Mouse (Mus musculus) lung, postnatal 0 days (tissue): ENCODE results near the gene Cxcr1. TPM values are rescaled to one million over a fixed set of nuclear protein-coding genes. Genes with fewer than 3 reads are reported as not detected.

Experiments used
- ATAC-seq: fragments of 200-750 bp; cut with Nextera tagmentation; 2 replicates; pipeline ENCODE4 v1.8.0; 2017; ENCODE audit warnings: moderate library complexity
- DNase-seq: peaks from one replicate; pipeline ENCODE4 v3.0.0-alpha.2; 2016; ENCODE audit warnings: low spot score
- H3K27ac ChIP-seq: fragments of 300-500 bp; sonication (generic); 2 replicates; pipeline ENCODE4 v1.5.1; 2014; ENCODE audit warnings: antibody characterized with exemption, mild to moderate bottlenecking, low read length, mixed read lengths
- H3K27me3 ChIP-seq: fragments of 300-500 bp; sonication (generic); replicated peaks from 2 replicates; pipeline ENCODE4 v1.6.1; 2014; ENCODE audit warnings: low read length, mixed read lengths; ENCODE audit not compliant: insufficient read depth
- H3K36me3 ChIP-seq: fragments of 300-500 bp; sonication (generic); 2 replicates; pipeline ENCODE4 v1.6.1; 2014; ENCODE audit warnings: low read length, mixed read lengths; ENCODE audit not compliant: insufficient read depth
- H3K4me1 ChIP-seq: fragments of 300-500 bp; sonication (generic); 2 replicates; pipeline ENCODE4 v1.6.1; 2014; ENCODE audit warnings: antibody characterized with exemption, low read depth, low read length, mixed read lengths; ENCODE audit not compliant: insufficient read depth
- H3K4me2 ChIP-seq: fragments of 300-500 bp; sonication (generic); replicated peaks from 2 replicates; pipeline ENCODE4 v1.6.1; 2014; ENCODE audit warnings: low read depth, mild to moderate bottlenecking, low read length, moderate library complexity, mixed read lengths
- H3K4me3 ChIP-seq: fragments of 300-500 bp; sonication (generic); 2 replicates; pipeline ENCODE4 v1.5.1; 2014; ENCODE audit warnings: low read depth, low read length
- H3K9ac ChIP-seq: fragments of 300-500 bp; sonication (generic); replicated peaks from 2 replicates; pipeline ENCODE4 v1.6.1; 2014; ENCODE audit warnings: low read depth, mild to moderate bottlenecking
- H3K9me3 ChIP-seq: fragments of 300-500 bp; sonication (generic); 2 replicates; pipeline ENCODE4 v1.6.1; 2016; ENCODE audit warnings: low read length, mixed read lengths
- CTCF ChIP-seq: IDR thresholded peaks from 2 replicates; pipeline ENCODE4 v1.5.1; 2016; ENCODE audit warnings: antibody characterized with exemption, mild to moderate bottlenecking
- EP300 ChIP-seq: IDR thresholded peaks from 2 replicates; pipeline ENCODE4 v1.6.1; 2016; ENCODE audit warnings: antibody characterized with exemption, mild to moderate bottlenecking, control low read depth
- WGBS: fragments of 180-500 bp; shearing (Covaris S2); extraction: QIAGEN DNeasy Blood & Tissue Kit; methylation state at CpG from one replicate; pipeline ENCODE4 v1.1.7; 2014; 5-methylcytosine and 5-hydroxymethylcytosine counted together
- microRNA counts: library from miRNA; unstranded; fragments of <30 nt; microRNA quantifications from one replicate; lab custom pipeline; 2015
- microRNA-seq: library from miRNA; unstranded; fragments of <30 nt; microRNA quantifications from one replicate; pipeline ENCODE4, GENCODE M21; 2016
- polyA plus RNA-seq: library from polyadenylated mRNA; unstranded; fragments of >200 nt; fragmentation: Nextera tagmentation; extraction: Ambion mirVana; gene quantifications from 2 replicates; pipeline ENCODE4 v1.2.1, GENCODE M21; 2015

Gene Cxcr1
- polyA plus RNA-seq, 1 experiment from 2014 or later: not detected

DNA sequence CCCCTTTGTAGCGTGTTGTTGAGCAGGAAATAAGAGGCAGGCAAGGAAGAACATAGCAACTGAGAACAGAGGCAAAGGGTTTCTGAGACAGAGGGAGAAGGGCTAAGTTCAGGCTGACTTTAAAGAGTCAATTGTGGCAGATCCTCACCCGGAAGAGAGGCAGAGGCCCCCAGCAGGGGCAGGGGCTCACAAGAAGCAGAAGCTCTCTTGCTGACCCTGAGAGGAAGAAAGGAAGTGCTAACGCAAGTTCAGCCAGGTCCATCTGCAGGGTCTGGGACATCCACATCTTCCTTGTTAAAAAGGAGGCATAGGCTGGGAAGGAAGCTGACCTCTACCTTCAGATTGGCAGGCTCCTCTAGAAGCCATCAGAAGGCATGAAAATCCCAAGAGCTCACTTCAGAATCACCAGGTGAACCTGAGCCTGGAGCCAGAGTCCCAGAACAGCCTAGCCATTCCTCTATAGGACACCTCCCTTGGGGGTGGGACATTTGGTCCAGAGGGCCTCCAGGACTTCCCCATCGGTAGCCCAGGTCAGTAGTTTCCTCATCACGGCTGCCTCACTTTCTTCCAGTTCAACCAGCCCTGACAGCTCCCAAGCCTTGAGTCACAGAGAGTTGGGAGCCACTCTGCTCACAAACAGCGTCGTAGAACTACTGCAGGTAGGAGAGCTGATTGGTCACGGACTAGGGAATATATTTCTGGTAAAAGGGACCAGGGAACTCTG lies 40.8 kb downstream of the Cxcr1 start, which contains the start of gene Cxcr2:
Cxcr2 (plus strand) TSS at position 529 of the 724 bp plus-strand sequence.
- H3K4me2 ChIP-seq: no peak within 1 kb of the TSS
- H3K9ac ChIP-seq: no peak within 1 kb of the TSS
- ATAC-seq (no peak), DNase-seq (no peak)
- TF ChIP-seq CTCF: no peak
- TF ChIP-seq EP300: no peak
- H3K4me3 ChIP-seq: no peak within 1 kb of the TSS
- 58% methylated on average over 8 of the region's 8 CpGs for WGBS
- no peaks in the 10 kb centered on the region for H3K9me3 ChIP-seq
- no peaks in the 10 kb centered on the region for H3K4me1 ChIP-seq
- H3K27me3 ChIP-seq: no peaks in the 10 kb centered on the region
- no peaks in the 10 kb centered on the region for H3K36me3 ChIP-seq
- no peak within 1 kb of the TSS for H3K27ac ChIP-seq

DNA sequence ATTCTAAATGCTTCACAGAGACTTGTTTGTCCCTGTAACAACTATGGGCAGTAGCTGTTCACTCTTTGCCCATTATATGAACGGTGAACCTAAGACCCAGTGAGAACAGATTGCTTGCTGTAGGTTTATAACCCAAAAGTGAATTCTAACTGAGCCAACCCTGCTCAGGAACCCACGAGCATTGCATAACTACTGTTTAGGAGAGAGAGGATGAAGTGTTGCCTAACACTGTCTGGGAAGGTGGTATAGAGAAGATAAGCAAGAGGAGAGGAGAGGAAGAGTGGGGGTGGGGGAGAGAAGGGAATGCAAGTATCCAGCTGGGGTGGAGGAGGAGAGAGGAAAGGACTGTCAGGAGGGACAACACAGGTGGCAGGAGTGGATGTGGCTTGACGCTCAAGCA lies 43.3 kb downstream of the Cxcr1 start:
- no peaks in the 10 kb centered on the region for H3K4me1 ChIP-seq
- H3K27me3 ChIP-seq: no peaks in the 10 kb centered on the region
- H3K4me3 ChIP-seq: no peak overlapping the region
- ATAC-seq (no peak; the same call in 1 of the 2 replicates), DNase-seq (peak; percentile 20)
- H3K9me3 ChIP-seq: no peaks in the 10 kb centered on the region
- no peak for TF ChIP-seq EP300
- no peak for TF ChIP-seq CTCF
- H3K36me3 ChIP-seq: no peaks in the 10 kb centered on the region
- no peak overlapping the region for H3K4me2 ChIP-seq
- no peak overlapping the region for H3K9ac ChIP-seq
- WGBS: 26% methylated on average over 3 of the region's 3 CpGs
- H3K27ac ChIP-seq: no peak overlapping the region

GRCm38 (mm10) chr1:74150101-74150500 lies 44.3 kb downstream of the Cxcr1 start:
- H3K4me3 ChIP-seq: no peak overlapping the region
- H3K27me3 ChIP-seq: no peaks in the 10 kb centered on the region
- DNase-seq (no peak), ATAC-seq (no peak)
- no peaks in the 10 kb centered on the region for H3K9me3 ChIP-seq
- no peak for TF ChIP-seq CTCF
- no peak for TF ChIP-seq EP300
- H3K9ac ChIP-seq: no peak overlapping the region
- no peaks in the 10 kb centered on the region for H3K36me3 ChIP-seq
- no peak overlapping the region for H3K4me2 ChIP-seq
- H3K27ac ChIP-seq: no peak overlapping the region
- no peaks in the 10 kb centered on the region for H3K4me1 ChIP-seq
- 84% methylated on average over 3 of the region's 3 CpGs for WGBS

DNA sequence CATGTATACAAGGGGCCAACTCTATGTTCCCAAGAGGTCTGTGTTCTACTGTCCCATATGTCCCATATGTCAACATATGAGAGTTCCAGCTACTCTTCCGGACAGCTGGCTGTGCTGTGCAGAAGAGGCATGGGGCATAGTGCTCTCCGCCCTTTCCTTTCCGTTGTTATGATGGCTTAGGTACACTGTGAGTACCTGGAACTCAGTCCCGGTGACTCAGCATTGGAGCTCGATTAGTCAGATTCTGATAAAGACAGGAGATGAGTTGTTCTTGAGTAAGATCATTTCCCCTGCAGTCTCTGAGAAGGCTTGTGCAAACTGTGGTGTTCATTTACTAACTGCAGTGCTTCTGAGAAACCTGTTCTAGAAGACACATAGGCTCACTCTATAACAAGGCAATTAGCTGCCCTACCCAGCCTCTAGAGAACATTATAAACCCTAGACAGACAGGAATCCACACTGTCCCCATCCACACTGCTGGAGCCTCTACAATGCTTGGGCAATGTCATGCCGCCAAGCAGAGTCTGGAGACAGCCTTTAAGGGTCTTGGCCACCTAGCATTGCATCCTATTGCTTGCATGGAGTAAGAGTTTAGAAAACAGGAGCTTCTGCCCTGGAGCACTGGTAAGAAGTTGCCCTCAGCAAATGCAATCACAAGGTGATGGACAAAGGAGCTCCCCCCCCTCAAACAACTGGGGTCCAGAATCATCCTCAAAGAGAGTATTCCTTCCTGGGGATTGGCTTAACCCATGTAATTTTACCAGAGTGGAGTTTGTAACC lies 45.1 kb downstream of the Cxcr1 start:
- Histone ChIP-seq H3K4me3 (no peak overlapping the region), H3K9me3 (no peaks in the 10 kb centered on the region), H3K36me3 (no peaks in the 10 kb centered on the region), H3K9ac (no peak overlapping the region), H3K27me3 (no peaks in the 10 kb centered on the region), H3K4me1 (no peaks in the 10 kb centered on the region), H3K27ac (no peak overlapping the region), H3K4me2 (no peak overlapping the region)
- no peak; the same call in 1 of the 2 replicates for ATAC-seq
- no peak for TF ChIP-seq CTCF
- no peak for TF ChIP-seq EP300
- 69% methylated on average over 6 of the region's 6 CpGs for WGBS
- DNase-seq: no peak

MicroRNAs encoded within 50 kb of the gene (microRNA counts, 519-probe panel; counts per million panel counts)
- not detected for microRNA mmu-miR-1928 (lab: Ali Mortazavi, UCI)

Small RNAs within 50 kb of the gene (microRNA-seq; reads per million reads assigned to microRNA genes)
- gene Mir1928: not detected

Other genes starting within 250 kb of the Cxcr1 start
- 184 and 185 TPM in 2 replicates for gene Tns1, start 70.2 kb downstream of the Cxcr1 start, polyA plus RNA-seq
- gene Rufy4, start 69.1 kb downstream of the Cxcr1 start, polyA plus RNA-seq: 0.42 and 0.43 TPM in 2 replicates
- gene Cxcr2, start 40.6 kb downstream of the Cxcr1 start, polyA plus RNA-seq: 1.9 and 2.4 TPM in 2 replicates
- gene Arpc2, start 41.5 kb upstream of the Cxcr1 start, polyA plus RNA-seq: 465 and 473 TPM in 2 replicates
- 0.18 and 0.30 TPM in 2 replicates for gene Gpbar1, start 83.9 kb upstream of the Cxcr1 start, polyA plus RNA-seq
- gene Aamp, start 90.1 kb upstream of the Cxcr1 start, polyA plus RNA-seq: 213 and 214 TPM in 2 replicates
- gene Pnkd, start 90.3 kb upstream of the Cxcr1 start, polyA plus RNA-seq: 88.7 and 91.4 TPM in 2 replicates
- gene Tmbim1, start 111.0 kb upstream of the Cxcr1 start, polyA plus RNA-seq: 148 and 149 TPM in 2 replicates
- gene Catip, start 167.5 kb upstream of the Cxcr1 start, polyA plus RNA-seq: 3.4 and 5.1 TPM in 2 replicates
- gene Slc11a1, start 180.6 kb upstream of the Cxcr1 start, polyA plus RNA-seq: 4.6 and 4.8 TPM in 2 replicates
- 72.5 and 75.0 TPM in 2 replicates for gene Ctdsp1, start 196.9 kb upstream of the Cxcr1 start, polyA plus RNA-seq
- gene Vil1, start 214.7 kb upstream of the Cxcr1 start, polyA plus RNA-seq: 0.75 and 1.3 TPM in 2 replicates